31 mouse cellular contexts compared by ENCODE assay signal in the genomic region with DNA sequence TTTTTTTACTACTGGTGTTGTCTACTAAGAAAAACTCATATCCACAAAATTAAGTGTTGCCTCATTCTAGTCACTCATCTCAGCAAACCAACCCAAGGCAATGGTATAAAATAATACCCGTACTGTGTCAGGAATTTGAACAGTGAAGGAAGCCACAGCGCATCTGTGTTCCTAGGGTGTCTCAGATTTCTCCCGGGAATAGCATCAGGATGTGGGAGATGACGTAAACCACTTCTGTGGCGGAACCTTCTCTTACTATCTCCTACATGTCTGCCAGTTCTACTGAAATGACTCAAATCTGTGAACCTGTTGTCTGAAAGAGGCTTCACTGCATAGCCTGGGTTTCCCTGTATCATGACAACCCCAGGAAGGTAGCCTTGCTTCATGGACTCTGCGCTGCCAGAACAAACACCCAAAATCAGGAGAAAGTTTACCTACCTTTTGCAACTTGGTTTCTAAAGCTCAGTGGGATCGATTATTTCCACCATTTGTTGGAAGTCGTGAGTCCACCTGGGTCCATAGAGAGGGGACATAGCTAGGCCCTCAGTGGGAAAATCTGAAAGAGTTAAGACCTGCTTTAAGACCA.
DNase-seq lines count a peak whose midpoint lies in the region; ATAC-seq and TF ChIP-seq lines count a peak whose summit lies in the region.
"Had no signal": no experiment of that assay in that cellular context is flagged by ENCODE, and none has a peak within 500 bp of the region (broad histone marks: within the 10 kb centered on the region; RNA-seq: fewer than 3 reads in every experiment).

No protein-coding gene starts in this region.

- H3K79me2 ChIP-seq in liver, adult 2 months (ENCODE audit: control insufficient read depth, insufficient read depth, low read length): no peaks in the 10 kb centered on the region
- H3K79me2 ChIP-seq in myocyte (ENCODE audit: control insufficient read depth, insufficient read depth): no peaks in the 10 kb centered on the region
- no peaks in the 10 kb centered on the region for H3K79me2 ChIP-seq in heart, adult 2 months (replicated peaks; ENCODE audit: control insufficient read depth, insufficient read depth, low read length)

- H3K9ac ChIP-seq in liver, adult 2 months (ENCODE audit: low read depth, low read length): no peak overlapping the region
- H3K9ac ChIP-seq in hindbrain, embryonic 12.5 days: no peak overlapping the region
- no peak overlapping the region for H3K9ac ChIP-seq in heart, adult 2 months (ENCODE audit: low read depth, low read length)
- H3K9ac ChIP-seq: embryonic facial prominence, embryonic 13.5 days; forebrain, embryonic 12.5 days; forebrain, embryonic 15.5 days; heart, embryonic 12.5 days; heart, embryonic 15.5 days; hindbrain, embryonic 14.5 days had no signal

- whole genome bisulfite sequencing in liver, adult 2 months: 33% methylated on average over 8 of the region's 8 CpGs
- WGBS in hindbrain, embryonic 12.5 days: 91% methylated on average over 8 of the region's 8 CpGs
- 70% methylated on average over 8 of the region's 8 CpGs for WGBS in heart, adult 2 months

- no peaks in the 10 kb centered on the region for H3K9me3 ChIP-seq in hindbrain, embryonic 12.5 days (replicated peaks)
- H3K9me3 ChIP-seq: embryonic facial prominence, embryonic 10.5 days; embryonic facial prominence, embryonic 13.5 days; forebrain, embryonic 12.5 days; forebrain, embryonic 15.5 days; heart, embryonic 12.5 days; heart, embryonic 15.5 days; hindbrain, embryonic 10.5 days had no signal

- no peaks in the 10 kb centered on the region for H3K27me3 ChIP-seq in liver, adult 2 months (ENCODE audit: control insufficient read depth, insufficient read depth, low read length)
- no peaks in the 10 kb centered on the region for H3K27me3 ChIP-seq in myocyte (ENCODE audit: control insufficient read depth, insufficient read depth, insufficient read length)
- no peaks in the 10 kb centered on the region for H3K27me3 ChIP-seq in hindbrain, embryonic 12.5 days
- H3K27me3 ChIP-seq in heart, adult 2 months (ENCODE audit: control insufficient read depth, insufficient read depth, low read length): no peaks in the 10 kb centered on the region
- H3K27me3 ChIP-seq: embryonic facial prominence, embryonic 13.5 days; forebrain, embryonic 12.5 days; forebrain, embryonic 15.5 days; heart, embryonic 12.5 days; heart, embryonic 15.5 days had no signal

- no peak overlapping the region for H3K4me3 ChIP-seq in liver, adult 2 months (ENCODE audit: insufficient read depth, low read depth, low read length)
- H3K4me3 ChIP-seq in myocyte: no peak overlapping the region
- H3K4me3 ChIP-seq in hindbrain, embryonic 12.5 days: no peak overlapping the region
- no peak overlapping the region for H3K4me3 ChIP-seq in heart, adult 2 months
- H3K4me3 ChIP-seq: embryonic facial prominence, embryonic 10.5 days; embryonic facial prominence, embryonic 13.5 days; erythroblast, embryonic 14.5 days; forebrain, embryonic 12.5 days; forebrain, embryonic 15.5 days; gastrocnemius, adult 2 months; heart, embryonic 12.5 days; heart, embryonic 15.5 days; hindbrain, embryonic 10.5 days had no signal

- TF ChIP-seq CTCF in liver, adult 2 months (IDR thresholded peaks at IDR 0.05; ENCODE audit: low read depth, low read length): no peak
- TF ChIP-seq CTCF in heart, adult 2 months (IDR thresholded peaks at IDR 0.05): no peak

- TF ChIP-seq POLR2A in liver, adult 2 months (IDR thresholded peaks at IDR 0.05; ENCODE audit: extremely low read depth, insufficient read depth, low read length): no peak
- TF ChIP-seq POLR2A in myocyte (IDR thresholded peaks at IDR 0.05; ENCODE audit: insufficient read length, low read depth): no peak
- TF ChIP-seq POLR2A in heart, adult 2 months (IDR thresholded peaks at IDR 0.05; ENCODE audit: insufficient read depth, low read depth, low read length): no peak

- intact Hi-C loops in heart, adult 2 months (cut with DNase I): no loop called here

- ATAC-seq in hindbrain, embryonic 12.5 days (ENCODE audit: low FRiP score): no peak
- ATAC-seq: CD4-positive, CD25-positive, alpha-beta regulatory T cell, adult 4 months; forebrain, embryonic 15.5 days; hindbrain, postnatal 0 days had no signal

- peak overlapping the region; percentile 53; the same call in 1 of the 2 replicates for H3K27ac ChIP-seq in liver, adult 2 months (replicated peaks; ENCODE audit: insufficient read depth, low read depth, low read length)
- H3K27ac ChIP-seq in hindbrain, embryonic 12.5 days: no peak overlapping the region
- no peak overlapping the region for H3K27ac ChIP-seq in heart, adult 2 months
- H3K27ac ChIP-seq: embryonic facial prominence, embryonic 10.5 days; embryonic facial prominence, embryonic 13.5 days; forebrain, embryonic 12.5 days; forebrain, embryonic 15.5 days; gastrocnemius, adult 2 months; heart, embryonic 15.5 days; hindbrain, embryonic 10.5 days; hindbrain, embryonic 14.5 days; hindbrain, postnatal 0 days had no signal

- no peak for TF ChIP-seq EP300 in heart, adult 2 months (IDR thresholded peaks at IDR 0.05; ENCODE audit: insufficient read depth, low read depth, low read length)

- no peaks in the 10 kb centered on the region for H3K36me3 ChIP-seq in liver, adult 2 months (ENCODE audit: control insufficient read depth, insufficient read depth, low read length)
- H3K36me3 ChIP-seq in myocyte (ENCODE audit: control insufficient read depth, insufficient read depth): no peaks in the 10 kb centered on the region
- H3K36me3 ChIP-seq in hindbrain, embryonic 12.5 days: no peaks in the 10 kb centered on the region
- no peaks in the 10 kb centered on the region for H3K36me3 ChIP-seq in heart, adult 2 months (ENCODE audit: control insufficient read depth, insufficient read depth, low read length)
- H3K36me3 ChIP-seq: embryonic facial prominence, embryonic 10.5 days; embryonic facial prominence, embryonic 13.5 days; forebrain, embryonic 12.5 days; forebrain, embryonic 15.5 days; heart, embryonic 12.5 days; heart, embryonic 15.5 days; hindbrain, embryonic 10.5 days had no signal

- DNase-seq in liver, adult 2 months (ENCODE audit: extremely low read depth, low read depth, low spot score): peak; percentile 88
- no peak for DNase-seq in liver
- peak; percentile 57 for DNase-seq in right cerebral cortex, adult 18-20 months
- no peak for DNase-seq in right cerebral cortex, postnatal 10 days (ENCODE audit: low spot score in 2 of 2)
- no peak for DNase-seq in heart, adult 2 months
- DNase-seq: adrenal gland, adult 2 months; adrenal gland, postnatal 14 days; B cell, adult 2 months; cerebellum, adult 11-12 months; cerebellum, adult 8-10 months; cerebellum, postnatal 10 days; cerebellum, postnatal 36 days; embryo, embryonic 11 days; gastrocnemius, adult 2 months; gastrocnemius, postnatal 14 days; heart, adult 11 months; heart, postnatal 10 days; heart, postnatal 36 days had no signal

- no peak overlapping the region for H3ac ChIP-seq in myocyte (ENCODE audit: control insufficient read depth, insufficient read length)

- peaks cover 3% of the 10 kb centered on the region; the same call in 1 of the 2 replicates for H3K4me1 ChIP-seq in liver, adult 2 months (ENCODE audit: control insufficient read depth, insufficient read depth, low read length)
- peaks cover 7% of the 10 kb centered on the region; the same call in 1 of the 2 replicates for H3K4me1 ChIP-seq in hindbrain, embryonic 12.5 days
- no peaks in the 10 kb centered on the region for H3K4me1 ChIP-seq in heart, adult 2 months (ENCODE audit: control insufficient read depth, insufficient read depth, low read length)
- H3K4me1 ChIP-seq: embryonic facial prominence, embryonic 10.5 days; embryonic facial prominence, embryonic 13.5 days; forebrain, embryonic 15.5 days; heart, embryonic 12.5 days; heart, embryonic 15.5 days; hindbrain, embryonic 10.5 days had no signal

- peak overlapping the region; percentile 51 for H3K4me2 ChIP-seq in myocyte (ENCODE audit: low read depth)
- H3K4me2 ChIP-seq in hindbrain, embryonic 12.5 days (replicated peaks): no peak overlapping the region
- H3K4me2 ChIP-seq: embryonic facial prominence, embryonic 13.5 days; forebrain, embryonic 12.5 days; forebrain, embryonic 15.5 days; heart, embryonic 12.5 days; heart, embryonic 15.5 days; hindbrain, embryonic 14.5 days had no signal

TF ChIP-seq in myocyte, 11 proteins besides CTCF, POLR2A, EP300 and RAD21:
- TF ChIP-seq REST (IDR thresholded peaks at IDR 0.05; ENCODE audit: insufficient read depth, insufficient read length) (no peak), POLR2AphosphoS2 (IDR thresholded peaks at IDR 0.05; ENCODE audit: insufficient read length, low read depth) (no peak), SRF (IDR thresholded peaks at IDR 0.05; ENCODE audit: control insufficient read depth, insufficient read length, low read depth) (no peak), TCF3 (IDR thresholded peaks at IDR 0.05; ENCODE audit: insufficient read length, low read depth) (no peak), MAX (IDR thresholded peaks at IDR 0.05; ENCODE audit: low read depth) (no peak), MYOG (IDR thresholded peaks at IDR 0.05; ENCODE audit: control insufficient read depth in 1 of 3, insufficient read depth in 1 of 3, insufficient read length in 2 of 3, low read depth in 2 of 3) (peak in 1 of 3 experiments; percentile 23), USF1 (IDR thresholded peaks at IDR 0.05; ENCODE audit: low read depth) (no peak), TCF12 (IDR thresholded peaks at IDR 0.05; ENCODE audit: insufficient read depth, poor library complexity, severe bottlenecking) (no peak), E2F4 (IDR thresholded peaks at IDR 0.05; ENCODE audit: insufficient read depth) (no peak), CEBPB (IDR thresholded peaks at IDR 0.05; ENCODE audit: insufficient read depth, poor library complexity, severe bottlenecking) (0 out of 2 replicates have a peak, but pooled peaks have one; percentile 34), MYOD1 (IDR thresholded peaks at IDR 0.05; ENCODE audit: control insufficient read depth in 1 of 3, insufficient read length in 2 of 3, low read depth in 2 of 3) (peak in 2 of 3 experiments; percentile 46 to 47)

Comparison
In these comparisons a context has a peak if more than half of its experiments do, and no peak if none do; other contexts are left out.
1. DNase-seq: peak in liver, adult 2 months (single experiment) and right cerebral cortex, adult 18-20 months (single experiment); none in liver (single experiment), right cerebral cortex, postnatal 10 days (0 of 2) and heart, adult 2 months (0 of 2).